Mouse (Mus musculus): ENCODE measurements around the gene AL607142.1. TPM values are rescaled to one million over a fixed set of nuclear protein-coding genes. Genes with fewer than 3 reads are reported as not detected.

AL607142.1 gene
- polyA plus RNA-seq, 1 experiment: not detected

DNA sequence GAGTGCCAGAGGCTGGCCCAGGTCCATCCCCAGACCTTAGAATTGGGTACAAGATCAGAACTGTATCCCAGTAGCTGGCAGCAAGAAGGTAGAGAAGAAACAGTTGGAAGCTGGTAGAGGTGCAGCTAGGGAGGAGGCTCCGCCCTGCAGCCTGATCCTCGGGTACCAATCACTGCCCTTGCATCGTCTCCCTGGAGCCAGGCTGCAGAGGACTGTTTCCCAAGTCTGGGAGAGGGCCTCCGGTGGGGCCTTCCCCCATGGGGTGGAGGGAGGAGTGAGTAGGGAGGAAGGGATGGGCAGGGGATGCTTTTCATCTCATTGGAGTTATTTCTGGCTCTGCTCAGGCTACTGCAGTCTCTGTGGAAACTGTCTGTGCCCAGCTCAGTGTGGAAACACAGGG is 17.7 kb upstream of the AL607142.1 start:
- Histone ChIP-seq H3K27me3 (ENCODE audit: control insufficient read depth, insufficient read depth, low read length) (no peaks in the 10 kb centered on the region), H3K4me1 (ENCODE audit: control insufficient read depth, insufficient read depth, low read length) (peaks cover 9% of the 10 kb centered on the region), H3K4me3 (replicated peaks; ENCODE audit: insufficient read depth, low read depth, low read length) (no peak overlapping the region), H3K27ac (ENCODE audit: insufficient read depth, low read length) (no peak overlapping the region)
- 39% methylated on average over 4 of the region's 4 CpGs for WGBS
- no peak for DNase-seq
- no peak for TF ChIP-seq POLR2A (IDR thresholded peaks at IDR 0.05; ENCODE audit: borderline replicate concordance, insufficient read depth, low read length)
- no peak for TF ChIP-seq CTCF (IDR thresholded peaks at IDR 0.05; ENCODE audit: borderline replicate concordance, insufficient read depth, low read depth, low read length)

DNA sequence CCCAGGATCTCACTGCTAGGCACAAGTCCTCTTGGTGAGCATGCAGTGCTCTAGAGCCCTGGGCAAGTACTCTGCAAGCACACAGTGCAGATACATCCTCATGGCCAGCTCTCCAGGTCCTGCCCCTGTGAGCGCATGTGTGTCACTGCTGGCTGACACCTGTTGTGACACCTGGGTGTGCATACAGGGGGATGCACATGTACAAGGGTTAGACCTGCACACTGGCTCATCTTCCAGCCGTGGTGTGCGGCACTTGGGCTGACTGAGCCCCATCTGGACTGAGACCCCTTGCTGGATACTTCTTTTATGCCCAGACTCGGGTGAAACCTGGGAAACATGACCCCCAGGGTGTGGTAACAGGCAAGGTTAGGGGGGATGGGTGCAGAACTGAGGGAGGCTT is 16.5 kb upstream of the AL607142.1 start:
- H3K4me3 ChIP-seq (replicated peaks; ENCODE audit: insufficient read depth, low read depth, low read length): no peak overlapping the region
- no peak for DNase-seq
- no peaks in the 10 kb centered on the region for H3K27me3 ChIP-seq (ENCODE audit: control insufficient read depth, insufficient read depth, low read length)
- H3K27ac ChIP-seq (ENCODE audit: insufficient read depth, low read length): no peak overlapping the region
- H3K4me1 ChIP-seq (ENCODE audit: control insufficient read depth, insufficient read depth, low read length): peaks cover 5% of the 10 kb centered on the region
- TF ChIP-seq POLR2A (IDR thresholded peaks at IDR 0.05; ENCODE audit: borderline replicate concordance, insufficient read depth, low read length): no peak
- no peak for TF ChIP-seq CTCF (IDR thresholded peaks at IDR 0.05; ENCODE audit: borderline replicate concordance, insufficient read depth, low read depth, low read length)
- 81% methylated on average over 4 of the region's 4 CpGs for WGBS

DNA sequence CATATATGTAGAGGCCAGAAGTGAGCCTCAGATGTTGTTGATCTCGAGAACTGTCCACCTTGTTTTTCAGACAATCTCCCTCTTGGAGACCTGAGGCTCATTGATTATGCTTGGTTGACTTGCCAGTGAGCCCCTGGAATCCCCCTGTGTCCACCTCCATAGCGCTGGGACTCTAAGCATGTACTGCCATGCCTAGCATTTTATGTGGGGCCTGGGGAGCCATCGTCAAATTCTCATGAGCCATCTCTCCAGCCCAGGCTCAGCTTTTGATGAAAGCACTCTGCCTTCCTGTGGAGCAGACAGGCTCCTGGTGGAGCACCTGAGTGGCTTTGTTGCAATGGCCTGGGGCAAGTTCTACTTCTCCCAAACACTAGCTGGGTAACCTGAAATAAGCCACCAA is 14.9 kb upstream of the AL607142.1 start:
- H3K27me3 ChIP-seq (ENCODE audit: control insufficient read depth, insufficient read depth, low read length): no peaks in the 10 kb centered on the region

GRCm38 (mm10) chr4:120052481-120052880 is 12.3 kb upstream of the AL607142.1 start:
- Histone ChIP-seq H3K4me1 (ENCODE audit: control insufficient read depth, insufficient read depth, low read length) (no peaks in the 10 kb centered on the region), H3K4me3 (replicated peaks; ENCODE audit: insufficient read depth, low read depth, low read length) (no peak overlapping the region), H3K27me3 (ENCODE audit: control insufficient read depth, insufficient read depth, low read length) (no peaks in the 10 kb centered on the region), H3K27ac (ENCODE audit: insufficient read depth, low read length) (no peak overlapping the region)
- DNase-seq: no peak
- TF ChIP-seq CTCF (IDR thresholded peaks at IDR 0.05; ENCODE audit: borderline replicate concordance, insufficient read depth, low read depth, low read length) (no peak), POLR2A (IDR thresholded peaks at IDR 0.05; ENCODE audit: borderline replicate concordance, insufficient read depth, low read length) (no peak)

More for the DNA sequence above, 14.9 kb upstream of the AL607142.1 start:
- no peak for TF ChIP-seq CTCF (IDR thresholded peaks at IDR 0.05; ENCODE audit: borderline replicate concordance, insufficient read depth, low read depth, low read length)
- no peak for TF ChIP-seq POLR2A (IDR thresholded peaks at IDR 0.05; ENCODE audit: borderline replicate concordance, insufficient read depth, low read length)
- Histone ChIP-seq H3K27ac (ENCODE audit: insufficient read depth, low read length) (no peak overlapping the region), H3K4me3 (replicated peaks; ENCODE audit: insufficient read depth, low read depth, low read length) (no peak overlapping the region), H3K4me1 (ENCODE audit: control insufficient read depth, insufficient read depth, low read length) (peaks cover 3% of the 10 kb centered on the region)
- no peak for DNase-seq
- 94% methylated on average over 3 of the region's 3 CpGs for WGBS

DNA sequence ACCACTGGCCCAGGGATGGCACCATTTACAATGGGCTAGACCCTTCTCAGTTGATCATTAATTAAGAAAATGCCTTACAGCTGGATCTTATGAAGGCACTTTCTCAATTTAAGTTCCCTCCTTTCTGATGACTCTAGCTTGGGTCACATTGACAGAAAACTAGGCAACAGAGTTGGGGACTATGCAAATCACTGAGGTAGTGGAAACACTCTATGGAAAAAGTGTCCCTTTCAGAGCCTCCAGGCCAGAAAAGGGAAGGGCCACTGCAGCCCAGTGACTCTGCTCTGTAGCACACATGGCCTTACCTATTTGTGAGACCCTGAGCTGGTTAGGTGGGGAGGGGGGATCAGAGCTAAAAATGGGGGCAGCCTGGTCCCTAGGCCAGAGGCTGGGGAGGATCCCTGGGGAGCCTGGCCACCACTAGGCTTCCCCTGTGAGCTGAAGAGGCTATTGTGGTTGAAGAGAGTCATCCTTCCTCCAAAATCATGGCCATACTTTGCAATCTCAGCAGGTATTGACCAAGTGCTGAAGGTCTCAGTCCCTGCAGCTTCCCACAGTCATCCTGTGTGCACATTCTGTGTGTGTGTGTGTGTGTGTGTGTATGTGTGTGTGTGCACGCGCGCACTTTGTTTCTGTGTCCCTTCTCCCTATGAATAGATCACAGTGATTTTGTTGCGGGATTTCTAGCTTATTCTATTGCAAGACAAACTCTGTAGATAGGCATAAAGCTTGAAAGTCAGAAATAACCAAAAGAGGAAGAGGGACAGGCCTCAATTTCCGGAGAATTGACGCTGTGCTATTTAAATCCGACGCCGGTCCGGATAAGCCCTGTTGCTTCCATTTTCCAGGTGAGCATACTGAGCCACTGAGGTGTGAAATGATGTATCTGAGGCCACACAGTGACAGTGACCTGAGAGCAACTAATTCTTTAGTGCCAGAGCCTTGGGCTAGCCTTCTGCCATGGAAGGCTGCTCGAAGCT is 11.5 kb upstream of the AL607142.1 start:
- H3K27ac ChIP-seq (ENCODE audit: insufficient read depth, low read length): no peak overlapping the region
- no peaks in the 10 kb centered on the region for H3K27me3 ChIP-seq (ENCODE audit: control insufficient read depth, insufficient read depth, low read length)
- WGBS: 95% methylated on average over 11 of the region's 11 CpGs

GRCm38 (mm10) chr4:120054145-120054544 is 10.7 kb upstream of the AL607142.1 start:
- 75% methylated on average over 9 of the region's 9 CpGs for WGBS
- DNase-seq: no peak
- Histone ChIP-seq H3K4me3 (replicated peaks; ENCODE audit: insufficient read depth, low read depth, low read length) (no peak overlapping the region), H3K27ac (ENCODE audit: insufficient read depth, low read length) (no peak overlapping the region), H3K4me1 (ENCODE audit: control insufficient read depth, insufficient read depth, low read length) (no peaks in the 10 kb centered on the region), H3K27me3 (ENCODE audit: control insufficient read depth, insufficient read depth, low read length) (no peaks in the 10 kb centered on the region)
- no peak for TF ChIP-seq CTCF (IDR thresholded peaks at IDR 0.05; ENCODE audit: borderline replicate concordance, insufficient read depth, low read depth, low read length)
- no peak for TF ChIP-seq POLR2A (IDR thresholded peaks at IDR 0.05; ENCODE audit: borderline replicate concordance, insufficient read depth, low read length)

More for the DNA sequence above, 11.5 kb upstream of the AL607142.1 start:
- TF ChIP-seq POLR2A (IDR thresholded peaks at IDR 0.05; ENCODE audit: borderline replicate concordance, insufficient read depth, low read length) (no peak), CTCF (IDR thresholded peaks at IDR 0.05; ENCODE audit: borderline replicate concordance, insufficient read depth, low read depth, low read length) (no peak)
- no peak overlapping the region for H3K4me3 ChIP-seq (replicated peaks; ENCODE audit: insufficient read depth, low read depth, low read length)
- DNase-seq: no peak
- no peaks in the 10 kb centered on the region for H3K4me1 ChIP-seq (ENCODE audit: control insufficient read depth, insufficient read depth, low read length)

- H3K27me3 ChIP-seq (ENCODE audit: control insufficient read depth, insufficient read depth, low read length): no peaks in the 10 kb centered on the region
- TF ChIP-seq POLR2A (IDR thresholded peaks at IDR 0.05; ENCODE audit: borderline replicate concordance, insufficient read depth, low read length): no peak
- WGBS: 95% methylated on average over 9 of the region's 9 CpGs
- H3K27ac ChIP-seq (ENCODE audit: insufficient read depth, low read length): no peak overlapping the region
- no peak overlapping the region for H3K4me3 ChIP-seq (replicated peaks; ENCODE audit: insufficient read depth, low read depth, low read length)
- H3K4me1 ChIP-seq (ENCODE audit: control insufficient read depth, insufficient read depth, low read length): no peaks in the 10 kb centered on the region
- DNase-seq: no peak
Observed at GRCm38 (mm10) chr4:120056451-120056850, 8.3 kb upstream of the AL607142.1 start.

DNA sequence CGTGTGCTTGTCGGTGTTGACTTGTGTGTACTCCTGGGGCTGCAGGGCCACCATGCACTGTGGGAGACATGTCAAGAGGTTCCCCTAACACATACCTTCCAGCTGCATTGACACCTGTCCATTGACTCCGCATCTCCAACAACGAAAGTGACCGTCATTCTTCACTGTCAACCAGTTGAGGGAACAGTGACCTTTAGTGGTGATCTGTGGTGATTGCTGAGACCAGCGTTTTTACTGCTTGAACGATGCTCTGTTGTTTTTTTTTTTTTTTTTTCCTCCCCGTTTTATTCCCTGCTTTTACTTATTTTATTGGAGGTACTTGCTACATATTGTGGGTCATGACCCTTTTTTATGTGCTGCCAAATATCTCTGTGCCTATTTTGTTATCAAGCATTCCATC is 7.3 kb upstream of the AL607142.1 start:
- Histone ChIP-seq H3K4me1 (ENCODE audit: control insufficient read depth, insufficient read depth, low read length) (no peaks in the 10 kb centered on the region), H3K27ac (ENCODE audit: insufficient read depth, low read length) (no peak overlapping the region), H3K4me3 (replicated peaks; ENCODE audit: insufficient read depth, low read depth, low read length) (no peak overlapping the region), H3K27me3 (ENCODE audit: control insufficient read depth, insufficient read depth, low read length) (no peaks in the 10 kb centered on the region)
- 84% methylated on average over 8 of the region's 8 CpGs for WGBS
- no peak for TF ChIP-seq POLR2A (IDR thresholded peaks at IDR 0.05; ENCODE audit: borderline replicate concordance, insufficient read depth, low read length)
- TF ChIP-seq CTCF (IDR thresholded peaks at IDR 0.05; ENCODE audit: borderline replicate concordance, insufficient read depth, low read depth, low read length): no peak
- DNase-seq: no peak
